Mouse (Mus musculus) kidney, embryonic 14.5 days (tissue): Measurements from ENCODE around the gene Trim11. TPM values are rescaled to one million over a fixed set of nuclear protein-coding genes. Genes with fewer than 3 reads are reported as not detected.
A peak's percentile ranks its signal among the peaks of the same experiment; 100 is the strongest.
"Not testable (repeated sequence)": the region's sequence is repeated elsewhere in the genome, so short reads cannot be mapped to it uniquely, and the experiment has no call there.

ENCODE experiments used
- ATAC-seq: fragments of 200-750 bp; cut with Nextera tagmentation; 2 replicates; pipeline ENCODE4 v1.8.0; 2017; ENCODE audit warnings: moderate number of reproducible peaks, mild to moderate bottlenecking, moderate TSS enrichment, moderate library complexity; ENCODE audit not compliant: low FRiP score, low TSS enrichment
- H3K27ac ChIP-seq: fragments of 300-500 bp; sonication (generic); 2 replicates; pipeline ENCODE4 v1.5.1; 2014; ENCODE audit warnings: low read depth, mild to moderate bottlenecking, low read length, moderate library complexity, mixed read lengths
- H3K27me3 ChIP-seq: fragments of 300-500 bp; sonication (generic); 2 replicates; pipeline ENCODE4 v1.6.1; 2014; ENCODE audit warnings: mild to moderate bottlenecking, low read length; ENCODE audit not compliant: control insufficient read depth, insufficient read depth
- H3K36me3 ChIP-seq: fragments of 300-500 bp; sonication (generic); 2 replicates; pipeline ENCODE4 v1.6.1; 2014; ENCODE audit warnings: low read length, mixed read lengths; ENCODE audit not compliant: control insufficient read depth, insufficient read depth
- H3K4me1 ChIP-seq: fragments of 300-500 bp; sonication (generic); 2 replicates; pipeline ENCODE4 v1.6.1; 2014; ENCODE audit warnings: low read length, mixed read lengths; ENCODE audit not compliant: control insufficient read depth, insufficient read depth
- H3K4me2 ChIP-seq: fragments of 300-500 bp; sonication (generic); replicated peaks from 2 replicates; pipeline ENCODE4 v1.6.1; 2014; ENCODE audit warnings: low read depth, mild to moderate bottlenecking, low read length
- H3K4me3 ChIP-seq: fragments of 300-500 bp; sonication (generic); 2 replicates; pipeline ENCODE4 v1.5.1; 2014; ENCODE audit warnings: mild to moderate bottlenecking, low read length
- H3K9ac ChIP-seq: fragments of 300-500 bp; sonication (generic); 2 replicates; pipeline ENCODE4 v1.6.1; 2014; ENCODE audit warnings: low read depth, mild to moderate bottlenecking, low read length, moderate library complexity
- H3K9me3 ChIP-seq: fragments of 300-500 bp; sonication (generic); 2 replicates; pipeline ENCODE4 v1.6.1; 2016; ENCODE audit warnings: low read length; ENCODE audit not compliant: control insufficient read depth
- WGBS: fragments of 180-500 bp; shearing (Covaris S2); extraction: QIAGEN DNeasy Blood & Tissue Kit; methylation state at CpG from one replicate; pipeline ENCODE4 v1.1.7; 2014; 5-methylcytosine and 5-hydroxymethylcytosine counted together
- polyA plus RNA-seq: library from polyadenylated mRNA; unstranded; fragments of >200 nt; fragmentation: Nextera tagmentation; extraction: Ambion mirVana; gene quantifications from 2 replicates; pipeline ENCODE4 v1.2.1, GENCODE M21; 2014

The Trim11 gene
- polyA plus RNA-seq, 1 experiment from 2014 or later: 19.8 TPM

GRCm38 (mm10) chr11:58947306-58947705 is 30.6 kb upstream of the Trim11 start:
- no peak overlapping the region for H3K4me2 ChIP-seq
- no peak overlapping the region for H3K9ac ChIP-seq
- no peaks in the 10 kb centered on the region for H3K36me3 ChIP-seq
- no peak overlapping the region for H3K4me3 ChIP-seq
- no peak overlapping the region for H3K27ac ChIP-seq
- H3K27me3 ChIP-seq: 0 out of 2 replicates have a peak, but pooled peaks cover 3% of the 10 kb centered on the region
- ATAC-seq: no peak
- no peaks in the 10 kb centered on the region for H3K9me3 ChIP-seq
- H3K4me1 ChIP-seq: 0 out of 2 replicates have a peak, but pooled peaks cover 12% of the 10 kb centered on the region
- WGBS: 85% methylated on average over 3 of the region's 3 CpGs

- ATAC-seq: no peak
- H3K4me1 ChIP-seq: 0 out of 2 replicates have a peak, but pooled peaks cover 12% of the 10 kb centered on the region
- WGBS: 18% methylated on average over 23 of the region's 23 CpGs
- peak overlapping the region; percentile 56; the same call in 1 of the 2 replicates for H3K9ac ChIP-seq
- H3K27me3 ChIP-seq: 0 out of 2 replicates have a peak, but pooled peaks cover 3% of the 10 kb centered on the region
- no peaks in the 10 kb centered on the region for H3K36me3 ChIP-seq
- no peaks in the 10 kb centered on the region for H3K9me3 ChIP-seq
- peak overlapping the region; percentile 44 for H3K4me3 ChIP-seq
- peak overlapping the region; percentile 65 for H3K4me2 ChIP-seq
- H3K27ac ChIP-seq: peak overlapping the region; percentile 94
Observed at GRCm38 (mm10) chr11:58947798-58948528, 29.9 kb upstream of the Trim11 start.

- Histone ChIP-seq H3K27ac (peak within 1 kb of the TSS; percentile 94), H3K4me1 (0 out of 2 replicates have a peak, but pooled peaks cover 8% of the 10 kb centered on the region), H3K4me2 (peak within 1 kb of the TSS; percentile 65), H3K36me3 (no peaks in the 10 kb centered on the region), H3K9me3 (no peaks in the 10 kb centered on the region), H3K9ac (peak within 1 kb of the TSS; percentile 63), H3K27me3 (0 out of 2 replicates have a peak, but pooled peaks cover 3% of the 10 kb centered on the region), H3K4me3 (peak within 1 kb of the TSS; percentile 44)
- ATAC-seq: peak; percentile 92
- under 1% methylated on average over 48 of the region's 48 CpGs for WGBS
Observed at GRCm38 (mm10) chr11:58948542-58949479, 29.1 kb upstream of the Trim11 start, which contains the start of gene Hist3h2ba. Gene Hist3h2ba, plus strand, starts transcription at chr11:58948920.

GRCm38 (mm10) chr11:58949480-58950431 is 28.1 kb upstream of the Trim11 start:
- Histone ChIP-seq H3K9ac (peak overlapping the region; percentile 63), H3K4me2 (peak overlapping the region; percentile 65), H3K4me3 (peak overlapping the region; percentile 44), H3K36me3 (no peaks in the 10 kb centered on the region), H3K27me3 (0 out of 2 replicates have a peak, but pooled peaks cover 3% of the 10 kb centered on the region), H3K27ac (peak overlapping the region; percentile 92), H3K4me1 (0 out of 2 replicates have a peak, but pooled peaks cover 5% of the 10 kb centered on the region), H3K9me3 (no peaks in the 10 kb centered on the region)
- 0 out of 2 replicates have a peak, but pooled peaks have one; percentile 28 for ATAC-seq
- 6% methylated on average over 20 of the region's 20 CpGs for WGBS

DNA sequence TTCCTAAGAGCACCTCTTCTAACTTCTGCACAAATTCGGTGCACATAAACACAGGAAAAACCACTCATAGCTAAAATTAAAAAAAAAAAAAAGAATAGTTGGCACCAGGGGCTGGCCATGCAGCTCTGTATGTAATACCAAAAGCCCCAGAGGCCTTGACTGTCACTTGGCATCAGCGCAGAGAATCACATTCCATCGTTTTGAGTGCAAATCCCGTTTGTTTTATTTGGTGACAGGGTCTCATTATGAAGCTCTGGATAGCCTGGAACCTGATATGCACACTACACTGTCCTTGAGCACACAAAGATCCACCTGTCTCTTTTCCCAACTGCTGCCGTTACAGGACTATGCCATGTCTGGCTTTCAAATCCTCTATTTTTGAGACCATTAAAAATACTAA is 26.7 kb upstream of the Trim11 start:
- Histone ChIP-seq H3K36me3 (no peaks in the 10 kb centered on the region; the same call in 1 of the 2 replicates), H3K9me3 (no peaks in the 10 kb centered on the region), H3K27me3 (0 out of 2 replicates have a peak, but pooled peaks cover 3% of the 10 kb centered on the region), H3K4me1 (peaks cover 11% of the 10 kb centered on the region; the same call in 1 of the 2 replicates), H3K27ac (no peak overlapping the region), H3K4me2 (no peak overlapping the region), H3K4me3 (no peak overlapping the region), H3K9ac (no peak overlapping the region)
- no peak for ATAC-seq
- 70% methylated on average over 5 of the region's 5 CpGs for WGBS

DNA sequence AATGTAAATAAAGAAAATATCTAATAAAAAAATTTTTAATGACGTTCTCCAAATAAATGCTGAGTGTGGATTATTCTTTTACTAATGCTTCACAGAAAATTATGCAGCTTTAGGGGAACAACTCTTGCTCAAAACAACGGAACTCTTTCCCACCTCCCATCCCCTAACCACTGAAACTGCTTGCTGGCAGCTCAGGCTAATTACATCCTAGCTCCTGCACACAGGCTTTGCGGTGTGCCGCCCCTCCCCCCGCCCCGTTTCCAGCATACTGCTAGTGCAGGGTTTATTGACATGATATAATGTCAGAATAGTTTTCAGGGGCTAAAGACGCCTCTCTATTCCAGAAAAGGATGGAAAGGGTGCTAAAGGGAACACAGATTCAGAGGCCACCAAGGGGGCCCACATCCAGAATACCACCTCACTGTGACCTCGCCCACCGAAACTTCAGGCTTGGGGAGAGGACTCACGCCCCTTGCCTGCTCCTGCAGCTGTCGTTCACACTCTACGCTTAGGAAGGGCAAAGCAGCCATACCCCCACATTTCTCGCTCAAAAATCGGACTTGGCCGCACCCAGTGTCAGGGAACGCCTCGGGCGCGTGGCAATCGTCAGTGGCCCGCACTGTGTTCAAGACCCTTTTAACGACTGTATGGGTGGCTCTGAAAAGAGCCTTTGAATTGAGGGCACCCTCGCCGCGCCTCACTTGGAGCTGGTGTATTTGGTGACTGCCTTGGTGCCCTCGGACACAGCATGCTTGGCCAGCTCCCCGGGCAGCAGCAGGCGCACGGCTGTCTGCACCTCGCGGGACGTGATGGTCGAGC is 24.3 kb upstream of the Trim11 start:
- Histone ChIP-seq H3K4me1 (peaks cover 20% of the 10 kb centered on the region; the same call in 1 of the 2 replicates), H3K27me3 (0 out of 2 replicates have a peak, but pooled peaks cover 3% of the 10 kb centered on the region), H3K4me3 (peak overlapping the region; percentile 56), H3K27ac (peak overlapping the region; percentile 100), H3K36me3 (peaks cover 11% of the 10 kb centered on the region), H3K9me3 (no peaks in the 10 kb centered on the region), H3K9ac (peak overlapping the region; percentile 93), H3K4me2 (peak overlapping the region; percentile 79)
- ATAC-seq: peak; percentile 5
- 1% methylated on average over 33 of the region's 33 CpGs for WGBS

DNA sequence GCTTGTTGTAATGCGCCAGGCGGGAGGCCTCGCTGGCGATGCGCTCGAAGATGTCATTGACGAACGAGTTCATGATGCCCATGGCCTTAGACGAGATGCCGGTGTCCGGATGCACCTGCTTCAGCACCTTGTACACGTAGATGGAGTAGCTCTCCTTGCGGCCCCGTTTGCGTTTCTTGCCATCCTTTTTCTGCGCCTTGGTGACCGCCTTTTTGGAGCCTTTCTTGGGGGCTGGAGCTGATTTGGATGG is 23.8 kb upstream of the Trim11 start:
- Histone ChIP-seq H3K4me1 (peaks cover 21% of the 10 kb centered on the region; the same call in 1 of the 2 replicates), H3K4me2 (peak overlapping the region; percentile 79), H3K27ac (peak overlapping the region; percentile 100), H3K4me3 (peak overlapping the region; percentile 56), H3K36me3 (peaks cover 11% of the 10 kb centered on the region), H3K9ac (peak overlapping the region; percentile 93)
- not testable (repeated sequence) for ATAC-seq, H3K9me3 ChIP-seq, H3K27me3 ChIP-seq
- WGBS: 0% methylated on average over 17 of the region's 17 CpGs
